Comparison of ENCODE assay signal across 24 mouse cellular contexts in the genomic region with DNA sequence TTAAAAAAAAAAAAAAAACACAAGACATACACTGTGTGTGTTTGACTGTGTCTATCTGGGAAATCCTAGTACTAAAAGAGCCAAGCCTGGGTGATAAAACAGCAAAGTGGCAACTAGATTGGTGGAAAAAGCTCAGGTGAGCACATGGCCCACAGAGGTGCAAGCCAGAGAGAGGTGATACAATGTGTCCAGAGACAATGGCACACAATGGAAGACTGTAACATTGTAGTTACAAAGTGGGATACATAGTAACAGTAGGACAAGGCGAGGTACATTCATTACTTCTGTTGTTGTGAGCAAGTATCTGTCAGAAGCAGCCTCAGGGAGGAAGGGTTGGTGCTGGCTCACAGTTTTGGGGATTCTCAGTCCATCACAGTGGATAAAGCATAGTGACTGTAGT.
"Had no signal": no experiment of that assay in that cellular context is flagged by ENCODE, and none has a peak within 500 bp of the region (broad histone marks: within the 10 kb centered on the region; RNA-seq: fewer than 3 reads in every experiment).

No protein-coding gene starts in this region.

- H3K27me3 ChIP-seq: forebrain, embryonic 15.5 days; heart, embryonic 13.5 days; hindbrain, embryonic 15.5 days; kidney, embryonic 15.5 days; limb, embryonic 15.5 days had no signal

- H3K4me2 ChIP-seq: forebrain, embryonic 15.5 days; heart, embryonic 13.5 days; heart, embryonic 15.5 days; hindbrain, embryonic 15.5 days; kidney, embryonic 15.5 days; limb, embryonic 13.5 days; limb, embryonic 15.5 days had no signal

- H3K4me3 ChIP-seq: forebrain, embryonic 15.5 days; heart, embryonic 10.5 days; heart, embryonic 13.5 days; heart, embryonic 15.5 days; hindbrain, embryonic 15.5 days; kidney, embryonic 15.5 days; layer of hippocampus, adult 2 months; limb, embryonic 13.5 days; limb, embryonic 15.5 days had no signal

- H3K9ac ChIP-seq: forebrain, embryonic 15.5 days; forebrain, postnatal 0 days; heart, embryonic 13.5 days; heart, embryonic 15.5 days; hindbrain, embryonic 15.5 days; kidney, embryonic 15.5 days; limb, embryonic 13.5 days; limb, embryonic 15.5 days had no signal

- DNase-seq: forebrain, postnatal 0 days; gastrocnemius, postnatal 14 days; gastrocnemius, postnatal 36 days; heart, adult 18-20 months; heart, postnatal 14 days; heart, postnatal 36 days; kidney, adult 11 months; kidney, adult 2 months; kidney, adult 9 months; kidney, postnatal 14 days; kidney, postnatal 36 days; left cerebral cortex, postnatal 4 days had no signal

- ATAC-seq: forebrain, embryonic 15.5 days; forebrain, postnatal 0 days; hindbrain, postnatal 0 days; intestine, embryonic 16.5 days had no signal

- H3K36me3 ChIP-seq: forebrain, embryonic 15.5 days; heart, embryonic 10.5 days; heart, embryonic 13.5 days; heart, embryonic 15.5 days; hindbrain, embryonic 15.5 days; kidney, embryonic 15.5 days; limb, embryonic 13.5 days; limb, embryonic 15.5 days had no signal

- H3K9me3 ChIP-seq: forebrain, embryonic 15.5 days; heart, embryonic 10.5 days; heart, embryonic 13.5 days; heart, embryonic 15.5 days; hindbrain, embryonic 15.5 days; kidney, embryonic 15.5 days; limb, embryonic 13.5 days; limb, embryonic 15.5 days had no signal

- H3K27ac ChIP-seq: forebrain, embryonic 15.5 days; heart, embryonic 10.5 days; heart, embryonic 13.5 days; heart, embryonic 15.5 days; hindbrain, embryonic 15.5 days; hindbrain, postnatal 0 days; kidney, embryonic 15.5 days; kidney, postnatal 0 days; limb, embryonic 13.5 days; limb, embryonic 15.5 days had no signal
